Mouse (Mus musculus) layer of hippocampus, adult 2 months (tissue): ENCODE data around the gene Zpld1. TPM values are rescaled to one million over a fixed set of nuclear protein-coding genes. Genes with fewer than 3 reads are reported as not detected.

Source experiments
- DNase-seq, 2 experiments: peaks; one replicate each; pipeline ENCODE4 v3.0.0; 2022; ENCODE audit warnings: low spot score in 2 of 2
- H3K27ac ChIP-seq: fragments of 200-600 bp; 2 replicates; pipeline ENCODE4 v1.8.1; 2022
- H3K4me3 ChIP-seq: fragments of 200-600 bp; 2 replicates; pipeline ENCODE4 v1.8.1; 2022; ENCODE audit warnings: mild to moderate bottlenecking
- CTCF ChIP-seq: fragments of 200-600 bp; conservative IDR thresholded peaks from 2 replicates; pipeline ENCODE4 v1.8.1; 2022; ENCODE audit warnings: antibody characterized with exemption, mild to moderate bottlenecking, moderate library complexity
- long read RNA-seq, 2 experiments: library from polyadenylated mRNA; stranded (forward); transcript quantifications; one replicate each; pipeline ENCODE4 v2.0.0; 2021; ENCODE audit warnings: borderline mapping rate in 2 of 2
- total RNA-seq, 2 experiments: library from RNA; stranded (reverse); gene quantifications; 2 replicates each; pipeline ENCODE4 v1.2.3; 2021

The Zpld1 gene
- total RNA-seq, result under 1 TPM; 0.59 to 0.71 TPM
- long read RNA-seq, experiment 1, result 0 reads
- long read RNA-seq, experiment 2, result 0 reads

DNA sequence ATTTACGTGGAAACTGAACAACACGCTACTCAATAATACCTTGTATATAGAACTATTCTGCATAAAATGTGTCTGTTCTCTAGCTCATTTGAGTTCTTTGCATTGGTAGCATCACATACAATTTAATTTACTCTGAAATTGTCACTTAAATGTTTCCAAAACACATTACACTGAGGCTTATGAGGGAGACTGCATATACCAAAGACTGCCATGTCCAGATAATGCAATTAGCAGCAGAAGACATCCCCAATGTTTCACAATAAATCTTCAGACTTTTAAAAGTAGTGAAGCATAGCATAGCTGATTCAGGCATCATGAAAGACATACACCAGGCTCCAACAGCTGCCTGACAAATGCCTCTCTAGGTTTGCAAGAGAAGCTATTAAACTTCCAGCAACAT, at the start of gene Zpld1:
Zpld1 (minus strand) TSS at position 101 of the 400 bp plus-strand sequence.
- no peak for DNase-seq
- TF ChIP-seq CTCF, result no peak
- no peak within 1 kb of the TSS for H3K27ac ChIP-seq

DNA sequence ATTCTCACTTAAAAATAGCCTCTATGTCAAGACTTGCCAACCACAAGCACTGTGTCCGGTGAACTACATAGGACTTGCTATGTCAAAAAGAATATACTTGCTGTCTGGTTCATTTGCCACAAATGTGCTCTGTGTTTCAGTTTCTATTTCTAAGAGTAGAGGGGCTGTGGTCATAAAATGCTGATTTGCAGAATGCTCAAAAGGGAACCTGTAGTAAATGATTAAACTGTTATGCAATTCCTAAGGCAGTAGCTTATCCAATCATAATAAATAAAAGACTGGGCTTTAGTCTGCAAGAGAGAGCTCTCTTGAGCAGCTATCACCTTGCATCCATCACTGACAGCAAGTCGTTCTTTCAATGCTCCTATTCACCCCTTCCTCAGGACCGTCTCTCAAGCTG, 47.9 kb upstream of the Zpld1 start:
- no peak overlapping the region for H3K4me3 ChIP-seq
- no peak overlapping the region for H3K27ac ChIP-seq
- no peak for DNase-seq
- no peak for TF ChIP-seq CTCF

More for the DNA sequence above, at the start of gene Zpld1:
- H3K4me3 ChIP-seq, result no peak within 1 kb of the TSS

DNA sequence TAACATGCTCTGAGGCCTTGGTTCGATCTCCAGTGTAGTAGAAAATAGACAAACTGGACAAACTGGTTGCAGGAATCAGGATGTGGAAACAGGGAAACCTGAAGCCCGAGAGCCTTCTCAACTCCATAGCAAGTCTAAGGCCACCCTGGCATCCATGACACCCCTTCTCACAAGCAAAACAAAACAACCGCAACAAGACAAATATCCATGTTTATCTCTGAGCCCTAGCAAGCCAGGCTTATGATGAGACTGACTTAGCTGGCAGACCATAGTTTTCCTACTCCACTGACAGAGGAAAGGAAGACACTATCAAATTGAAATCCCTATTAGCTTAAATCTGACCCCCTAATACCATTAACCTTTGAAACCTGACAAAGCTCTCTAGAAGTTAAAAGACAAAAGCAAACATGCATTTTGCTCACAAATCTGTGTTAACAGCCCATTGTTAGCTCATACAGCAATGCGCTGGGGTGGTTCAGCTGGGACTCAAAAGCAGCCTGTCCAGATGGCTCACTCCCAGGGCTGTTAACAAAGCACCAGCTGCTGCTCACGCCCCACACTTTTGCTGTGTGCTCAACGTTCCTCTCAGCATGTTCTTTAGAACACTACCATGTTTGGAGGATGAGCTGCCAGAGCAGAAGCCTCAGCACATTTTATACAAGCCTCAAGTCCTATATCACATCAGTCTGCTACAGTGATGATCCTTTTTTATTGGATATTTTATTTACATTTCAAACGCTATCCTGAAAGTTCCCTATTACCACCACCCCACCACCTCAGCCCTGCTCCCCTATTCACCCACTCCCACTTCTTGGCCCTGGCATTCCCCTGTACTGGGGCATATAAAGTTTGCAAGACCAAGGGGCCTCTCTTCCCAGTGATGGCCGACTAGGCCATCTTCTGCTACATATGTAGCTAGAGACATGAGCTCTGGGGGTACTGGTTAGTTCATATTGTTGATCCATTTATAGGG, 24.0 kb upstream of the Zpld1 start:
- DNase-seq, result peak; percentile 89 to 90
- no peak overlapping the region for H3K4me3 ChIP-seq
- H3K27ac ChIP-seq, result peak overlapping the region; percentile 94
- no peak for TF ChIP-seq CTCF

DNA sequence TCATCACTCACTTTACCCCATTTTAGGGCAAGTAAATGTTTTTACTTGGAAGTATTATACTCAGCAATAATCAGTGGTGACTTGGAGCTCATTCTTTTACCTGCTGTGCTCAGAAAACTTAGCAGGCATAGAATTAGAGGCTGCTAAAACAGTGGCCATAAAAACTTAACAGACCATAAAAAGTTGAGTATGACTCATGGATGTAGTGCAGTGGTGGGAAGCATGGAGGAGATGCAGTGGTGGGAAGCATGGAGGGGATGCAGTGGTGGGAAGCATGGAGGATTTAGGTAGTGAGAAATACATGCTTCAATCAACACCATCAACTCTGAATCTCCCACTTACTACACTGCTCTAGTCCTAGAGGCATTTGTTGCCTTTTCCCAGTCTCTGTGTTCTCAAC, 19.2 kb upstream of the Zpld1 start:
- DNase-seq, result no peak
- no peak overlapping the region for H3K27ac ChIP-seq
- no peak overlapping the region for H3K4me3 ChIP-seq
- no peak for TF ChIP-seq CTCF

DNA sequence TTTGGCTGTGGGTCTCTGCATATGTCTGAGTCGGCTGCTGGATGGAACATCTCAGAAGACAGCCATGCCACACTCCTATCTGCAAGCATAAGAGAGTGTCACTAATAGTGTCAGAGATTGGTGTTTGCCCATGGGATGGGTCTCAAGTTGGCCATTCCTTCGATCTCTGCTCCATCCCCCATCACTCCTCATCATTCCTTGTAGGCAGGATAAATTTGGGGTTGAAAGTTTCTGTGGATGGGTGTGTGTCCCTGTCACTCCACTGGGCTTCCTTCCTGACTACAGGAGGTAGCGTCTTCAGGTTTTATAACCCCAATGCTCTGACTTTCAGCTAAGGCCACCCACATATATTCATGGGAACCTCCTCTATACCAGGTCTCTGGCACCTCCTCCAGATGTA, 14.3 kb upstream of the Zpld1 start:
- Histone ChIP-seq H3K4me3 (no peak overlapping the region), H3K27ac (peak overlapping the region; percentile 21; the same call in 1 of the 2 replicates)
- no peak for DNase-seq
- TF ChIP-seq CTCF, result no peak

DNA sequence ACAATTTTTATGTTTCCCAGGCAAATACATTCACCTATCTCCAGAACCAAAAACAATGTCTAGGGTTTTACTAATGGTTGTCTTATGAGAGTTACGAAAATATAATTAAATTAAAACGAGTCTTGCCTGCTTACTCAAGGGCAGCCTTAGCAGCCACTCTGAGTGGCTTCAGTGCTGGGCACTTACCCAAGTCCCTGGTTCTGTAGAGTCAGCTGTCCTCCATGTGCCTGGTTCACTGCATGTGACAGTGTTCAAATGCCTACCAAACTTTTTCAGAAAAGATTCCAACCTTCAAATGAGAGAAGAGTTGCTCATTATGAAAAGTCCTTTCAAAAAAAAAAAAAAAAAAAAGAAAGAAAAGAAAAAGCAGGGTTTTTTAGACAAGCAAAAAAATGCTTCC, 15.1 kb downstream of the Zpld1 start:
- Histone ChIP-seq H3K27ac (no peak overlapping the region), H3K4me3 (no peak overlapping the region)
- DNase-seq, result no peak
- TF ChIP-seq CTCF, result no peak

DNA sequence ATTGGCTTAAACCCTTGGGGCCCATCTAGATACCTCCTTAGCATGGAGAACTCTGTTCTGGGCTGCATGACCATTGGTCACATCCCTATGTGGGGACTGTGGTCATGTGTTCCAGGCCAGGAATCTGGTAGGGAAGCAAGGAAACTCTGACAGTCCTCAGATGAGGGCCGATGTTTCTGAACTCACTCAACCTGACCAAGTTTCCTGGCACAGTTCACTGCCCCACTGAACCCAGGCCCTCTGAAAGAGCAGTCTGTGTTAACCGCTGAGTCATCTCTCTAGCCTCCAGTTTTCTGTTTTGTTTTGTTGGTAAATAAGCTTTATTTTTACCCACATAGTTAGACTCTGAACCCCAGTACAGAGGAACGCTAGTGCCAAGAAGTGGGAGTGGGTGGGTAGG, 20.3 kb downstream of the Zpld1 start:
- TF ChIP-seq CTCF, result no peak
- Histone ChIP-seq H3K27ac (no peak overlapping the region), H3K4me3 (no peak overlapping the region)
- DNase-seq, result no peak

DNA sequence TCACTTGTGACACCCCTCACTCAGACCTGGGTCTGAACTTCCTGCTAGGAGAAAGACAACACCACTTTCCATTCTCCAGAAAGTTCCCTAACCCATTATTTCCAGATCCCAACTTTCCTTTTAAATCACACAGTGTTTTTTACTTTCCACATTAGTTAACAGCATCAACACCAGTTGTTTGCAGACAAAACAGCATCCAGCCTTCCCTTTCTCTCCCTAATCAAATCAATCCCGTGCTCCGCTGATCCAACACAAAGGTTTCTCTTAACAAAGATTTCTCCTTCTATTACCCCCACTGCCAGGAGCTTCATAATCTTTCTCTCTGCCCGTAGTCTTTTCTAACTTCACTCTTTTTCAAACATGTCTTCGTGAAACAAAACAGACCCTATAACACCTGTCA, 32.5 kb downstream of the Zpld1 start:
- TF ChIP-seq CTCF, result no peak
- Histone ChIP-seq H3K4me3 (no peak overlapping the region), H3K27ac (no peak overlapping the region)
- no peak for DNase-seq

DNA sequence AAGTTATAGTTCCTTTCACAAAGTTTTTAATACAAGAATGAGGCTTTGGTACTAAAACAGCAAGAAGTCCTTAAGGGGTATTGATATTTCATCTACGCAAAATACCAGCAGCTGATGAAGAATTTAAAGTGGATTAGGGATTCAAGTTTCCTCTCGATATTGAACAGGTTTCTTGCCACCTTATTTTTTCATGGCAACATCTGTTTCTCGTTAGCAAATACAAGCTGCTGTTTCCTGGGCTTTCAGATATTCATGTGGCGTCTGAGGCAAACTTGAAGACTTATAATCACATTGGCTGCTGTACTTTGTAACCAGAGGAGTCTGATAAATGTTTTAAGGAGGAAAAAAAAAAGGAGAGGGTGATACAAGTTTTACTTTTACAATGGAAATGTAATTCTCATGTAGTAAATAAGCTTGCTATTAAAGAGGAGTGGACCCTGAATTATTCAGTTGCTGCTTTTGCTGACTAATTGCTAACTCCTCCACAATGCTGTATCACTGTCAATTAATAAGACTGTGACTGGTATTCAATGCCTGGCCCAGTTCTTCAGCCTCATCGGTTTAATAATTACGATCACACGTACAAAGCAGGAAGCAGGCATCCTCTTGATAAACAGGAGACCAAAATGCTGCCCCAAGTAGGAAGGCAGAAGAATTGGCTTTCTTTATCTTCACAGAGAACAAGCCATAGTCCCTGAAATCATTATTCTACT, 36.8 kb downstream of the Zpld1 start:
- no peak overlapping the region for H3K27ac ChIP-seq
- DNase-seq, result no peak
- no peak for TF ChIP-seq CTCF
- H3K4me3 ChIP-seq, result no peak overlapping the region

DNA sequence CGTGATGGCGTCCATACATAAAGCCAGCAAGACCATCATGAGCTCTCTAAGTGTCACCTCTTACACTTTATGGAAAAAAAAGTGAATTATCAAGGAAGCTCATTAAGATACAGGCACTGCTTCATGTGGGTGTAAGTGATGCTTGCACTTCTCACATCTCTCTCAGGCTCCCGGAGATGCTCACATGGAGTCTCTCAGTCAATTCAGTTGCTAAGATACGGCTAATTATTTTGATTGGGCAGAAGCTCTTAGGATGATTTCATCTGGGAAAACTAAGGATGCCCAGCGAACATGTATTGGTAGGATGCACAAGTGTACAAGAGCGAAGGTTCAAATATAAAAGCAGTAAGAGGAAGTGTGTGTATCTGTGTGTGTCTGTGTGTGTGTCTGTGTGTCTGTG, 38.1 kb downstream of the Zpld1 start:
- TF ChIP-seq CTCF, result no peak
- Histone ChIP-seq H3K27ac (peak overlapping the region; percentile 65; the same call in 1 of the 2 replicates), H3K4me3 (no peak overlapping the region; the same call in 1 of the 2 replicates)
- peak in 1 of 2 experiments; percentile 60 for DNase-seq

DNA sequence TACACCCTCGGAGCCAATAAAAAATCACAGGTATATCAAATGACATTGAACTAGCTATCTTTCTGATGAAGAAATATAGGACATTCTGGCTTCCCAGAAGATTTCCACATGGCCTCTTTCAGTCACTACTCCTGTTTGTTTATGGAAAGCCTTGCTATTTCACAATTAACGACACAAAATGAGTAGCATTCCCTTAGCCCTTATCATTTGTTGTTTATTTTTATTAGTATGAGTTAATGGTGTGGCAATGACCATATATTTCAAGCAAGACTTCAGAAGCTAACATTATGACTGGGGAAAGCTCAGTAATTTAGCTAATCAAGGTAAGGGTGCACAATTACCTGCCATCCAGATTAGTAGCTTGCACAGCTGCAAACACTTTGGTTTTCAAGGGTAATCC, 56.8 kb downstream of the Zpld1 start:
- no peak for TF ChIP-seq CTCF
- Histone ChIP-seq H3K4me3 (no peak overlapping the region), H3K27ac (no peak overlapping the region)
- no peak for DNase-seq

DNA sequence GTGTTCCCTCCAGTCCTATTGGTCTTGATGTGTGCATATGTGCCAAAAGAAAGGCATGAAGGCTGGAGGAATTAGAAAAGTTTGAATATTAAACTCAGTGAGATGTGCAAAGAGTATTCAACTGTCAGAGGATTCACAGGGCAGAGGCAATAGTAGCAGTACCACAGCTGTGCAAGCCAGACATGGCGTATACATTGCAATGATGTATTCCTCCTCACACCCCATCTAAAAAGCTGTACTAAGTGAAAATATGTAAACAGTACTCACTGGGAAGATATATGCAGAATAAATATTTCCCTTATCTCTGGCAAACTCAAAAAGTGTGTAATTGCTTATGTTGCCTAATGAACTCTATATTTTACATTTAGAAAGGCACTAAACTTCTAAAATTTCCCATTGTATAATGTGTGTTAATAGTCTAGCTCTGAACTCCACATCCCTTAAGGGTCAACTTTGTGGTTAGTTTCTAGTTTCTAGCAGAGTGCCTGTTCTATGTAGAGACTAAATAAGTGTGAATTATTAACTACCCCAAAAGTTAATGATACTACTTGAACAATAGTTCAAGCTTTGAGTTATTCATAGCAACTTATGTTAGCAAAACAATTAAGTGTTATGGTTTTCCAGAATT, 68.7 kb downstream of the Zpld1 start:
- no peak overlapping the region for H3K27ac ChIP-seq
- no peak for DNase-seq
- no peak overlapping the region for H3K4me3 ChIP-seq
- no peak for TF ChIP-seq CTCF

DNA sequence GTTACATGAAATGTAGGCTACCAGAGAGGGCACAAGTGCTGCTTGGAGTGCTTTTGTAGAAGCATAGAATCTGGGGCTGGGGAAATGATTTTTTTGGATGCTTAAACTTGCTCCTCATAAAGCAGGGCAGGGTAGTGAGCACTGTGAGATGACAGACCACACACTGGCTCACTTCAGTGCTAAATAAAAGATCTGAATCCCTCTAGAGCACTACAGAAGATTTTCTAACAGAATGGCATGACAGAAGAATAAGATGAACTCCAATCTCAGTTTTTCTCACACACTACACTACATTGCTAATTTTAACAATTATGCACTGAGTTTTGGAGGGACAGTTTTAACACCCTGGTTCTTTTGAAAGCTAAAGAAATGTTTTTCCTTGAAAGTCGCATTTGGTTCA, 93.8 kb downstream of the Zpld1 start:
- H3K4me3 ChIP-seq, result no peak overlapping the region
- H3K27ac ChIP-seq, result no peak overlapping the region
- TF ChIP-seq CTCF, result no peak
- DNase-seq, result no peak
